Mouse (Mus musculus): ENCODE results near the gene Ccdc184.

Gene Ccdc184

DNA sequence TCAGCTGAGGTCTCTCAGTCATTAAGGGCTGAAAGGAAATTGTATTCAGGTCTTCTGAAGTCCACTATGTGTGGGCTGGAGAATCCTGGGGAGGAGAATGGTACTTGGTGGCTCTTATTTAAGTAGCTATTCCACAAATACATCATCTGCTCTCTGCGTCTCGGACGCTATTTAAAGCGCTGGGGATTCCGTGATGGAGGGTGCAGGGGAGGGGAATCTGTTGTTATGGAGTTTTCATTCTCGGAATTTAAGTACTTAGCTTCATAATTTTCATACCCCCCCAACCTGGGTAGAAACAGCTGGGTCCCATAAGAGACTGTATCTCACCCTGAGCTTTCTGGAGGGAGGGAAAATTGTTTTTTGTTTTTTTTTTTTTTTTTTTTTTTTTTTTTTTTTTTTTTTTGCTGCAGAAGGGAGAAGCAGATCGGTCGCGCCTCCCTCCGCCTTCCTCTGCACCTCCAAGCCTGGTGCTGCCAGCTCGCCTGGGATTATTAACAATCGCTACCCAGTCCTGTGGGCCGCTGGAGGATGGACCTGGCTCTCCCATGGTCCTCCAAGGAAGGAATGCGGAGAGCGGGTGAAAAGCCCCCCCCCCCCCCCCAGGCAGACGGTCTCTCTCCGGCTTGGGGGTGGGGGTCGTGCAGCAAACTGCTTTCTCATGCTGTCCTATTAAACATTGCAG is at the start of gene Ccdc184:
Ccdc184 (plus strand) TSS at position 196 of the 682 bp plus-strand sequence.
- DNase-seq (ENCODE audit: low read depth, low spot score) = no peak

DNA sequence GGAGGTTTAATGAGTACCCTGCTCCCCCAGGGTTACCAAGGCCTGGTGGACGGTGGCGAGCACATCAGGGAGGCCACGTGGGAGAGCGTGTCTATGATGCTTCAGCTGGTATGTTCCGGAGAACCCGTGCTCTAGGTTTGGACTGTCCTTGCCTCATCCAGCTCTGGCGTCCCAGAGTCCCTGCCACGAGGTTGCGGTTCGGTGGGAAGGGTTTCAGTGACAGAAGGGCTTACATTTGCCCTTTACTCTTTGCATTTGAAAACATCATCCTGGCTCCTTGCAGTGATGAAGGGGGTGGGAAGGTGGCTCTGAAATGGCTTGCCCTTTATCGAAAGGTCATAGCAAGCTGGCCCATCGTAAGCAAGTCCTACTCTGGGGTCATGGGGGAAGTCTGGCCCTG is 47.6 kb upstream of the Ccdc184 start:
- no peak for DNase-seq (ENCODE audit: low read depth, low spot score)

DNA sequence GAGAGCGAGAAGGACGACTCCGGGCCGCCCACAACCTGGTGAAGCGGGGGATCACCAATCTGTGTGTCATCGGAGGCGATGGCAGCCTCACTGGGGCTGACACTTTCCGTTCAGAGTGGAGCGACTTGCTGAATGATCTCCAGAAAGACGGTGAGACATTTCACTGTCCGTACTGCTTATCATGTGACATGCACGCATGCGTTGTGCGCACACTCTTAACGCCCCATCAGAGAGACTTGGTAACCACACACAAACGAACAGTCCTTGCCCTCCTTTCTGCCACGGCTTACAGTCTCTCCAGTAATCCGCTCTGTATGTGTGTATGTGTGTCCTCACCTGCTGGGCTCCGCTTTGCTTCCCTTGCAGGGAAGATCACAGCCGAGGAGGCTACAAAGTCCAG is 46.1 kb upstream of the Ccdc184 start:
- no peak for DNase-seq (ENCODE audit: low read depth, low spot score)

DNA sequence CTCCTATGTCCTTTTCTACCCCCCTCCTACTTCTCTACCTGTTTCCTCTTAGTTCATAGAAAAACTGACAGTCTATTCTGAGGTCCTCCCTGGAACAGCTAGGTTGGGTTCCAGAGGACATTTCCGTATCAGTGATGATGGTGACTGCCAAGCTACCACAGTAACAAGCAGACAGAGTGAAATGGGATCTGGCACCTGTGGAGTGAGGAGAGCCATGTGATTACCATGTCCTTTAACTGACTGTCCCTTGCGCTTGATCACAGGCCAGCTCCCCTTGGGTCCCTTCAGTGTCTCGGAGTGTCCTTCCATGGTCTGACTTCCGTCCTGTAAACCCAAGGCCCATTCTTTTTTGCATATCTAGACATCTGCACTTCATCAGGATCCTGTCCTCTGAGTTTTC is 36.0 kb upstream of the Ccdc184 start:
- no peak for DNase-seq (ENCODE audit: low read depth, low spot score)

DNA sequence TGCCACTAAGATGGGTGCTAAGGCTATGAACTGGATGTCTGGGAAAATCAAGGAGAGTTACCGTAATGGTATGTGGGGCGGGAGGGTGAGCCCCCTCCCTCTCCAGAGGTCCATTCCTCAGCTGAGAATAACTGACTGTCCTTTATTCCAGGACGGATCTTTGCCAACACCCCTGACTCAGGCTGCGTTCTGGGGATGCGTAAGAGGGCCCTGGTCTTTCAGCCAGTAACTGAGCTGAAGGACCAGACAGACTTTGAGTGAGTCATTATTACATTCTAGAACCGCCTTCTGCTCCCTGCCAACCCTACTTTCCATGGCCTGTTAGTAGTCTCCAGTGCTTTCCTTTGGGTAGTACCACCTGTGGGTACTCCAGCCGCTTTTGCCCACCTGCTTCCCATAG is 35.5 kb upstream of the Ccdc184 start:
- DNase-seq (ENCODE audit: low read depth, low spot score) = no peak

DNA sequence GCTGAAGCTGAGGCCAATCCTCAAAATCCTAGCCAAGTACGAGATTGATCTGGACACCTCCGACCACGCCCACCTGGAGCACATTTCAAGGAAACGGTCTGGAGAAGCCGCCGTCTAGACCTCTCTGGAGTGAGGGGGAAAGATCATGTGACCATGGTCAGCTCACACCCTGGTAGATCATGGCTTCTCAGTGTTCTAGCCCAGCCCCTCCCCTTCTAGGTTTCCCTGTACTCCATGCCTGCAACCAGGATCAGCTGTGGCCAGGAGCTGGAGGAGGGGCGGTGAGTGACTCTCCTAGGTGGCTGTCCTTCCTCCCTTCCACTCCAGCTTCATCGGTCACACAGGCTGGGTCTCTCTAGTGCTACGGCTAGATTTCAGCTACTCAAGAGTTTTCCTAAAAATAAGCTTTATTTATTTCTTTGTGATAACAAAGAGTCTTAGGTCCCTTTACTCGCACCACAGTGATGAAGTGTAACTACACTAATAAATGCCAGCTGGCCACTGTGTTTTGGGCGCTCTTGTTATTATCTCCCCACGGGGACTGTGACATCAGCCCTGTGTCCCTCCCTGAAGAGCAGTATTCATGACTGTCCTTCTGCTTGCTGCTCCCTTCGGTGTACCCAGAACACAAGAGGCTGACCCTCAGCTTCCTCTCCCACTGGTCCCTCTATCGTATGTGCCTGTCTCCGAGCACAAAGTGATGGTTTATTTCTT is 34.9 kb upstream of the Ccdc184 start:
- no peak for DNase-seq (ENCODE audit: low read depth, low spot score)

DNA sequence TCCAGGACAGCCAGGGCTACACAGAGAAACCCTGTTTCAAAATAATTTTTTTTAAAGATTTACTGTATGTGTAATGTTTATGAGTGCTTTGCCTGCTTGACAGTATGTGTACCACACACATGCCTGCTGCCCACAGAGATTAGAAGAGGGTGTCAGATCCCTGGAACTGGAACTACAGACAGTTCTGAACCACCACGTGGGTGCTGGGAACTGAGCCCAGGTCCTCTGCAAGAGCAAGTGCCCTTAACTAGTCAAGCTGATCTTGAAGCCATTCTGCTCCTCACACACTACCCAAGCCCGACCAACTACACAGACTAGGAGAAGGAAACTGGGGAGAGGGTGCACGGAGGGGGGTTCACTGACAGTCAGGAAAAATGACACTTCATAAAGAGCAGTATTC is 33.5 kb upstream of the Ccdc184 start:
- DNase-seq (ENCODE audit: low read depth, low spot score) = no peak

DNA sequence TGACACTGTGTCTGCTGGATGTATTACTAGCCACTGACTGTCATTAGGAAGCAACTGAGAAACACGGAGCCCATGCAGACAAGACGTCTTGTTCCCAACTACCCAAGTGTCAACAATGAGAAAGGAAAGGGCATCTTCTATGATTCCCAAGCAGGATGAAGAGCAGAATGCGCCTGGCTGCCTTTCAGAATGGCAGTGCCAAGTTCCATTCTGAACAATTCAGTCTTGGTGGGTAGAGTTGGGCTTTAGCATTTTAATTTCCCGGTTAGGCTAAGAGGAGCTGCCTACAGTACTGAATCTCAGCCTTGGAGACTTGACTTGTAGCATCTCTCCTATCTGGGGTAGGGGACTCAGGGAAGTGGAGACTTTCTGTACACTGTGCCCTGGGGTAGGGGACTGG is 32.9 kb upstream of the Ccdc184 start:
- DNase-seq (ENCODE audit: low read depth, low spot score) = no peak

DNA sequence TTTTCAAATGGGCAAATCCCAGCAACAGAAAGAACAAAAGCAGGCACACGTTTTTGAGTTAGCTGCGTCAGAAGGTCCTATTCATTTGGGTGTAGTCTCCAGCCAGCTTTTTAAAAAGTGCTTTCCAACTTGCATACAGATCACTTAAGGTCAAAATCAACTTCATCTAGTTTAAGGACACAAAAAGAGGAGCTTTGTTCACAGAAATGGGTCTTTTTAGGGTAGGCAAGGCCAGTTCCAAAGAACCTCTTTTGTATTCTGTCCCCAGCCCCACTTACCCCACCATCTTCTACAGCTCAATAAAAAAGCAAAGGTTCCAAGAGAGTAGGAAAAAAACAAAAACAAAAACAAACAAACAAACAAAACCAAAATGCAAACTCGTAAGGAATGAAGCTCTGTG is 32.3 kb upstream of the Ccdc184 start:
- DNase-seq (ENCODE audit: low read depth, low spot score) = no peak

DNA sequence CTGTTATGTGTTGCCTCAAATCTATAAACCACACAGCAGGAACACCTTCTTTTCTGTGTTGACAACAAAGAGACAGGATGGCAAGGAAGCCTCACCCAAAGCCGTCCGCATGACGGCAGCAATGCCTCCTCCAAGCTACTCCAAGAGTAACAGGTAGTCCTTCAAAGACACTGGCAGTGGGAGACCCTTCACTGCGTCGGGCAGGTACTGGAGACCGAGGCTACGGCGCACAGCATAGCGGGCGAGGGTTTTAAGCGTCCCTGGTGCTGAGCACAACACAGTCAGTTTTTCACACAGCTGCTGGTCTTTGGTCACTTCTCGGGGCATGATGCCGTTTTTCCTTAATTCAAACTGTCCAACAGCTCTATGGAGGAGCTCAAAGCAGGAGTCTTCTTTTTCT is 31.3 kb upstream of the Ccdc184 start:
- no peak for DNase-seq (ENCODE audit: low read depth, low spot score)

DNA sequence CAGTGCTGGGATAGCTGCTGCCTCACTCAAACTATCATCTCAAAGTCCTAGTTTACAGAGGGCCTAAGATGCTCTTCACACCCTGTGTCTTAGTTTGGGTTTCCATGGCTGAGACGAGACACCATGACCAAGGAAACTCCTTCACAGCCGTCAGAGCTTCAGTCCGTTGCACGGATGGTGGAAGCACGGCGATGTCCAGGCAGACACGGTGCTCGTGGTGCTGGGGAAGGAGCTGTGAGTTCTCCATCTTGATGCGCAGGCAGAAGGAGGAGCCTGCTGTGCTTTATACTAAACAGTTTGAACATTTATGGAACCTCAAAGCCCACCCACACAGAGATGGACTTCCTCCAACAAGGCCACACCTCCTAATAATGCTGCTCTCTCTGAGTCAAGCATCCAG is 30.1 kb upstream of the Ccdc184 start:
- DNase-seq (ENCODE audit: low read depth, low spot score) = no peak

DNA sequence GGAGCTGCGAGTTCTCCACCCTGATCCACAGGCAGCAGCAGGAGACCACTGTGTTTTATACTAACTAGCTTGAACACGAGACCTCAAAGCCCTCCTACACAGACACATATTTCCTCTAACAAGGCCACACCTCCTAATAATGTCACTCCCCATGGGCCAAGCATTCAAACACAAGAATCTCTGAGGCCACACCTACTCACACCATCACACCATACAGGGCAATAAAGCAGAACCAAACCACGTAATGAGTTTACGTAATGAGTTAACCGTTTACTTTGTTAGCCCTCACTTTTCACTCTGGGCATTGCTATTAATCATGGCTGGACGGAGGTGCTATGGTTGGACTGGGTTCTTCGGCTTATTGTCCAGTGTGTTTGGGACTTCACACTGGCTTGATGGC is 27.2 kb upstream of the Ccdc184 start:
- no peak for DNase-seq (ENCODE audit: low read depth, low spot score)

DNA sequence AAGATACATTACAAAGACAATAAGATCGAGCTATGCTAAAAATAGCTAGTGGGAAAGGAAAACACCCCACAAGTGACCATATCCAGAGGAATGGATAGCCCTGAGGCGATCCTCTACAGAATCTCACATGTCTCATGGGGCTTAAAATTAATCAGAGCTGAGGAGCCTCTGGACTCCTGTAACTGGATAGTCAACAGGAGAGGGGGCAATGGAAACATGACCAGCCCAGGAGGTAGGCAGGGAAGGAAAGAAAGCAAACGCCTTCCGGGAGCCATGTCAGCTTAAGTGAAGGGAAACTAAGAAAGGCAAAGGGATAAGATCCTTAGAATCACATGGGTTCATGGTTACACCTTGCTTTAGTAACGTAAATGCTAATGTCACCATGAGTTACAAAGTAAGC is 26.1 kb upstream of the Ccdc184 start:
- no peak for DNase-seq (ENCODE audit: low read depth, low spot score)

DNA sequence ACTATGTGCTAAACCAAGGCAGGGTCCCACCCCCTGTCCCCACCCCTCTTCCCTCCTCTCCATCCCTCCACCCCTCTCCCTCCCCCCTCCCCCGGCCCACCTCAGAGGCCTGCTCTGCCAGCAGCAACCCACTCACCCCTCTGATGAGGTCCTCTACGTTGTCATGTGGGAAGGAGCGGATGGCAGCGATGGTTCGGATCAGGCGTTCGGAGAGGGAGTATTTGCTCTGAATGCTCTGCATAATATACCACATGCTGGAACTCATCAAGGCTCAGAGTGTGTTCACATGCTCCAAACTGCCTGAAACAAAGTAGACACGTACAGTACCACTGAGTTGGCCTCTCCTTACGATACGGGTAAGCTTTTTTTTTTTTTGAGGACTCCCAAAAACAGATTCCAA is 24.4 kb upstream of the Ccdc184 start:
- DNase-seq (ENCODE audit: low read depth, low spot score) = no peak

DNA sequence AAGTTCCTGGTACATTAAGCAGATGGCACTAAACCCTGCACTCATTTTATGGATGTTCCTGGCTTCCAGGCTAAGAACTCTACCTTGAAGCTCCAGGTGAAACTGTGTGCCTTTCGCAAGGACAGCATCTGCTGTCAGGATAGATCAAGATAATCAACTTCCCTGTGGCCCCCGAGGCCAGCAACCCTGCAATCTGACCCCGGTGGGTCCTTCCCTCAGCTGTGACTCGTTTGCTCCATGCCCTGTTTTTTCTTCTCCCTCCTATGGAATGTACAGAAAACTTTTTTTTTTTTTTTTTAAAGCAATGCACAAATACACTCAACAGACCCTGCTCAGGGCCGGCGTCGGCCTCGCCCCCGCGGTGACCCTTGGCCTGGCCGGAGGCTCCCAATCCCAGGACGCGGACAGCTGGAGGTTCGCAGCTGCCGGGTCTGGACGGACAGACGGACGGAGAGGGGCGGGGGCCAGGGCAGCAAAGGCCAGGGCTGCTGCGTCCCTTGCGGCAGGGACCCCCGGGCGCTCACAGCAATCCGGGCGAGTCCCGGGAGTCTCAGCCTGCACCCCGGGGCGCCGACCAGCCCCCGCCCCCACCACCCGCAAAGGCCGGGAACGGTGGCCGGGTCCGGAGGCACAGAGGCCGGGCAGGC is 22.0 kb upstream of the Ccdc184 start:
- DNase-seq (ENCODE audit: low read depth, low spot score) = no peak

DNA sequence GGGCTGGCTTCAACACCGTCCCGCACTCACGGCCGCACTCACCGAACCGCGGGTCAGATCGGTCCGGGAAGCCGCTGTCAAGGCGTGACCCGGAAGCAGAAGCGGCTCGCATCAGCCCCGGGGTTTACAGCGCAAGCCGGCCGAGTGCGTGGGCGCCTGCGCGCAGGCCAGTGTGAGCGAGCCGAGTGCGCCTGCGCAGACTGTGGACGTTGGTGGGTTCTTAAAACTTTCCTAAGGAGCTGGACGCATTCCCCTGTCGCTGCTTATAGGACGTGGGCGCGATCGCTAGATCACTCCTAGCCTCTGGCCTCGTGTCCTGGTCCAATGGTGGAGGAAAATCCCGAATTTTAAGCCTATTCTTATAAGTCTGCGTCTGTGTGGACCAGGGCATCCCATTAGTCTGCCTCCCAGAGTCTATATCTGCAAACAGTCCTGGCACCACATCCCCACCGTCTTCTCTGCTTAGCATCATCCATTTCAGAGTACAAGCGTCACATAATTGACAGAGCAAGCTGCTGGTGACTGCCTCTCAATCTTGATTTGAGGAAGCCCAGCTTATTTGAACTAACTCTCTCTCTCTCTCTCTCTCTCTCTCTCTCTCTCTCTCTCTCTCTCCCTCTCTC is 21.3 kb upstream of the Ccdc184 start:
- DNase-seq (ENCODE audit: low read depth, low spot score) = peak; percentile 94

DNA sequence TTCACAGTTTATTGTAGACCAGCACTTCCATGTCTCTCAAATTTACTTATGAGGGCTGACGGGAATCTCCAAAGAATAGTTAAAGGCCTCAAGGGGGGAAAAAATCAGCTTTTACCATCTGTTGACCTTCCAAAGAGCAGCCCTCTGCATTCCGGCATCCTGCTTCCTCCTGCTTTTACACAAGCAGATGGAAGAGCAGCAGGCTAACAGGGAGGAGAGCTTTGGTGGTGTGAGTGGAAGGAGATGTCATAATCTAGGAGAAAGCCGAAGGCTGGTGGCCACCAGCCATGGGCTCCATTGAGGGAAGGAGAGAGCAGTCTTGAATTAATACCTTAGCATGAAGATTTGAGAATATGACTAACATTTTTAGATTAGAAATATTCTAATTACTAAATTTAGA is 18.6 kb upstream of the Ccdc184 start:
- no peak for DNase-seq (ENCODE audit: low read depth, low spot score)

DNA sequence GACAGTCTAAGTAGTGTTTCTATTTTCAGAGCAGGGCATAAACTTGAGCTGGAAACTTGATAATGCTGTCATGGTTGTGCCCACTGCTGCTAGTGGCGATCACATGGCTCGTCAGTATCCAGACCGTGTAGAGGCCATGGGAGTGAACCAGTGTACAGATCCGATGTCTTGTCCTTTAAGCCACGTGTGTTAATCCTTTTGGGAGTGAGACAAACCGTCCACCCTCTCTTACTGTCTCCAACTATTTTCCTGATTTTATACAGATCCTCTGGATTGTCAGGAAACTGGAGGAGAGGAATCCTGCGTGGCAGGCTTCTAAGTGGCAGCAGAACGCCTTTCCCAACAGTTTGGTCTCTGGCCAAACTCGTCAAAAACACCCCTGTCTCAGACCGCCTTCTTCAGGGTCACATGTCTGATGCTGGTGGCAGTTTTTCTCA is 17.8 kb upstream of the Ccdc184 start:
- no peak for DNase-seq (ENCODE audit: low read depth, low spot score)

DNA sequence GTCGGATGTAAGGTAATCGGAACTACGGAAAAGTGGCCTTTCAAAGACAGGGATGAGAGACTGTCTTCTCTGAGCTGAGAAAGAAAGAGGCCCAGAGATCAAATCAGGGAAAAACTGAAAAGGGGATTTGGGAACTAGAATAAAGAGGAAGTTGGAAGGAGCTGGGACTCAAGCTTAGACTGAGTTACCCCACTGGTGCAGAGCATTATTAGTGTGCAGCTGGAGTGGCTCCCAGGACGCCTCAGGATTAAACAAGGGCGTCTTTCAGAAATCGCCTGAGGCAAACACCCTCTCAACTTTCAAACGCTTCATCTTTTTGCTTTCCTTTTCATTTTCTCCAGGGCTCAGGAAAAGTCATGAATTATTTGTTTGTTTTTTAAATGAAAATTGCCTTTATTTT is 14.0 kb upstream of the Ccdc184 start:
- no peak for DNase-seq (ENCODE audit: low read depth, low spot score)

DNA sequence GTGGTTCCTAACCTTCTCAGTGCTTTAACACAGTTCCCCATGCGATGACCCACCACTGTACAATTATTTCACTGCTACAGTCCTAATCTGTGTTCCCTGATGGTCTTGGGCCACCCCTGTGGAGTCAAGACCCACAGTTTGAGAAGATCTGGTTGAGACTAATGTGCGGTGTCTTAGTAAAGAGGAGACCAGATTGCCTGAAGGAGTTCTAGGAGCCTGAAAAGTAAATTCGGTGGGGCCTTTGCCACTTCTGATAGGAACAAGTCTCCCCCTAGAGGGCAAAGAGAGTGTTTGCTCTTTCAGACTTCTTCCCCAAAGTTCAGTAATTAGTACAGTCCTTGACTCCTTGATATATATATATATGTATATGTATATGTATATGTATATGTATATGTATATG is 13.3 kb upstream of the Ccdc184 start:
- peak; percentile 74 for DNase-seq (ENCODE audit: low read depth, low spot score)

DNA sequence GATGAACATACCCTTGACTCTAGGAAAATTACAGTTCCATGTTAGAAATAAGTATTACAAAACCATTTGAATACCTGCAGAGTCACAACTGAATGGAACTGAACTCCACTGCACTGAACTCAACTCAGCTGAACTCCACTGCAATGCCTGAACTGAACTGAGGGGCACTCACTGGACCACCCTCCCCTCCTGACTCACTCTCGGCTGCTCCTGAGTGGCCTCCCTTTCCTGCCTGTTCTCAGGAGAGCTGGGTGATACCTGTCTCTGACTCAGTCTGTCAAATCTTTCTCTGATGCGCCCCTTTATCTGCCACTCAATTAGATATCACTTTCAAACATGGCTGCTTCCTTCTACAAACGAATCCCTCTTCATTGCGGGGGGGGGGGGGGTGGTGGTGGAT is 12.8 kb upstream of the Ccdc184 start:
- DNase-seq (ENCODE audit: low read depth, low spot score) = peak; percentile 23

DNA sequence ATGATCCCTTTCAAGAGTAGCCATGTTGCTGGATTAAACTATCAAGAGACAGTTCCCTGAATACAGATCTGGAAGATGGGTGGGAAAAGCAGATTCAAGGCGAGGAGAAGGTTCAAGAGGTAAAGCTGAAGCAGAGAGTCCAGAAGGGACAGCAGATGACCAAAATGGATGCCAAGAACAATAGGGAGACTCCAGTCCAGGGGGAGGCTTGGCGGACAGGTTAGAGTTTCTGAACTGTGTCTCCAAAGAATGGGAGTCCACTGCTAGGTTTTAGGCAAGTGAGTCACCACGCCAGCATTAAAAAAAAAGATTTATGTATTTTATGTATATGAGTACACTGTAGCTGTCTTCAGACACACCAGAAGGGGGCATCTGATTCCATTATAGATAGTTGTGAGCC is 12.3 kb upstream of the Ccdc184 start:
- no peak for DNase-seq (ENCODE audit: low read depth, low spot score)

DNA sequence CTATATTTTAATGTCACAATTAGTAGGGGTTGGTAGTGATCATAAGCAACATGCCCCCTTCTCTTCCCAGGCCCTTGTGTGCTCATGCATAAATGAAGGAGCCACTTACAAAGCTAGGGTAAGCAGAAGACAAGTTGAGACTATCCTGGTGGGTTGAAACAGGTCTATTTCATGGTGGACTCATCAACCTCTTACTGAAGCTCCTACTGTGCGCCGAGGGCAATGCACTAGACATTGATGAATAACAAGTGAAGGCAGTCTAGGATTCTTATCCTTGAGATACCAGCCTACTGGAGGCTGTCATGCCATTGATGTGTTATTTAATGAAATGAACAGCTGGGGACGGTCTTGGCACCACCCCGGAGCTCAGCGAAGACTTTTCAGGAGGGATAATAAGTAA is 11.7 kb upstream of the Ccdc184 start:
- no peak for DNase-seq (ENCODE audit: low read depth, low spot score)

Measured in ES-CJ7 (cell line).